In genomic region chr14:50957146-50957545, GRCm38 (mm10) we compare ENCODE assay signal across 7 mouse cellular contexts. TPM values are rescaled to one million over a fixed set of nuclear protein-coding genes. Genes with fewer than 3 reads are reported as not detected.
"Had no signal": no experiment of that assay in that cellular context is flagged by ENCODE, and none has a peak within 500 bp of the region (broad histone marks: within the 10 kb centered on the region; RNA-seq: fewer than 3 reads in every experiment).

No protein-coding gene starts in this region.

RNA-seq across cellular contexts. Expression of gene Gm49342, which starts 12.8 kb away (rescaled TPM):
- polyA plus RNA-seq: kidney, embryonic 16.5 days; limb, embryonic 10.5 days; lung, embryonic 16.5 days; midbrain, embryonic 13.5 days; neural tube, embryonic 11.5 days; neural tube, embryonic 15.5 days; stomach, postnatal 0 days had no signal
